Mouse (Mus musculus) neural tube, embryonic 13.5 days (tissue): Measurements from ENCODE around the gene Asb6. TPM values are rescaled to one million over a fixed set of nuclear protein-coding genes. Genes with fewer than 3 reads are reported as not detected.
A peak's percentile ranks its signal among the peaks of the same experiment; 100 is the strongest.

Experiments
- ATAC-seq: fragments of 200-750 bp; cut with Nextera tagmentation; 2 replicates; pipeline ENCODE4 v1.8.0; 2017; ENCODE audit warnings: low read depth, mild to moderate bottlenecking, moderate TSS enrichment, moderate library complexity
- H3K27ac ChIP-seq: fragments of 300-500 bp; sonication (generic); replicated peaks from 2 replicates; pipeline ENCODE4 v1.5.1; 2015; ENCODE audit warnings: moderate library complexity, mild to moderate bottlenecking, inconsistent platforms
- H3K27me3 ChIP-seq: fragments of 300-500 bp; sonication (generic); 2 replicates; pipeline ENCODE4 v1.6.1; 2015; ENCODE audit warnings: mild to moderate bottlenecking, inconsistent platforms
- H3K36me3 ChIP-seq: fragments of 300-500 bp; sonication (generic); 2 replicates; pipeline ENCODE4 v1.6.1; 2015; ENCODE audit warnings: mild to moderate bottlenecking, inconsistent platforms
- H3K4me1 ChIP-seq: fragments of 300-500 bp; sonication (generic); replicated peaks from 2 replicates; pipeline ENCODE4 v1.6.1; 2015; ENCODE audit warnings: inconsistent platforms
- H3K4me2 ChIP-seq: fragments of 300-500 bp; sonication (generic); 2 replicates; pipeline ENCODE4 v1.6.1; 2015; ENCODE audit warnings: inconsistent platforms, mild to moderate bottlenecking, moderate library complexity
- H3K4me3 ChIP-seq: fragments of 300-500 bp; sonication (generic); 2 replicates; pipeline ENCODE4 v1.5.1; 2015; ENCODE audit warnings: mild to moderate bottlenecking, inconsistent platforms
- H3K9ac ChIP-seq: fragments of 300-500 bp; sonication (generic); 2 replicates; pipeline ENCODE4 v1.6.1; 2015; ENCODE audit warnings: moderate library complexity, mild to moderate bottlenecking, inconsistent platforms
- H3K9me3 ChIP-seq: fragments of 300-500 bp; sonication (generic); 2 replicates; pipeline ENCODE4 v1.6.1; 2016; ENCODE audit warnings: inconsistent platforms
- WGBS: fragments of 180-500 bp; shearing (Covaris S2); methylation state at CpG from one replicate; pipeline ENCODE4 v1.1.7; 2015; 5-methylcytosine and 5-hydroxymethylcytosine counted together
- polyA plus RNA-seq: library from polyadenylated mRNA; unstranded; fragments of >200 nt; fragmentation: Nextera tagmentation; extraction: Ambion mirVana; gene quantifications from 2 replicates; pipeline ENCODE4 v1.2.1, GENCODE M21; 2015

Asb6 gene
- polyA plus RNA-seq, 1 experiment from 2014 or later, result 38.2 TPM

DNA sequence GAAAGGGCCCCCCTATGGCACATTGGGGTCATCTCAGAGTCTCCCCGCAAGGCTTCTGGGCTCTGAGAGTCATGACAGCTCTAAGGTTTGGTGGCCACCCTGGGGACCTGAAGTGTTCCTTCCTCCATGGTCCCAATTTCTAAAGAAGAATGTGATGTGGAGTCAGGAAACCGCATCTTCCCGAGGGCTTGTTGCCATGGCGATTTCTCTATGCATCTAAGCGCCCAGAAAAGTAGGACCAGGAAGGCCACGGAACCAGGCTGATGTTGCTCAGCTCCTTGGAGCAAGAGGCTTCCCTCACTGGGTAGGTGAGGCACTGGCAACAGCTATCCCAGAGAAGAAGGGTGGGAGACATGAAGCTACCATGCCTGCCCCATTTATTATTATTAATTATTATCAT, 26.9 kb upstream of the Asb6 start:
- Histone ChIP-seq H3K27me3 (peaks cover 6% of the 10 kb centered on the region; the same call in 1 of the 2 replicates), H3K36me3 (no peaks in the 10 kb centered on the region), H3K4me1 (peaks cover 12% of the 10 kb centered on the region), H3K4me2 (no peak overlapping the region), H3K9ac (no peak overlapping the region), H3K9me3 (no peaks in the 10 kb centered on the region), H3K4me3 (no peak overlapping the region), H3K27ac (no peak overlapping the region)
- 62% methylated on average over 6 of the region's 6 CpGs for WGBS
- no peak for ATAC-seq

GRCm38 (mm10) chr2:30852771-30853313, 22.7 kb upstream of the Asb6 start:
- H3K36me3 ChIP-seq, result no peaks in the 10 kb centered on the region
- no peak overlapping the region; the same call in 1 of the 2 replicates for H3K27ac ChIP-seq
- no peak for ATAC-seq
- no peak overlapping the region for H3K4me3 ChIP-seq
- H3K4me1 ChIP-seq, result peaks cover 16% of the 10 kb centered on the region
- no peaks in the 10 kb centered on the region for H3K9me3 ChIP-seq
- WGBS, result 32% methylated on average over 20 of the region's 20 CpGs
- peaks cover 13% of the 10 kb centered on the region for H3K27me3 ChIP-seq
- no peak overlapping the region for H3K4me2 ChIP-seq
- no peak overlapping the region for H3K9ac ChIP-seq

- no peak overlapping the region for H3K4me3 ChIP-seq
- WGBS, result 63% methylated on average over 6 of the region's 6 CpGs
- H3K27ac ChIP-seq, result no peak overlapping the region
- H3K27me3 ChIP-seq, result peaks cover 28% of the 10 kb centered on the region
- H3K9ac ChIP-seq, result no peak overlapping the region
- H3K36me3 ChIP-seq, result no peaks in the 10 kb centered on the region
- no peak for ATAC-seq
- no peak overlapping the region for H3K4me2 ChIP-seq
- no peaks in the 10 kb centered on the region for H3K9me3 ChIP-seq
- peaks cover 19% of the 10 kb centered on the region for H3K4me1 ChIP-seq
These were observed 20.4 kb upstream of the Asb6 start for GRCm38 (mm10) chr2:30850581-30850980.

- no peak overlapping the region for H3K27ac ChIP-seq
- 56% methylated on average over 8 of the region's 8 CpGs for WGBS
- H3K4me3 ChIP-seq, result no peak overlapping the region
- H3K9me3 ChIP-seq, result no peaks in the 10 kb centered on the region
- peaks cover 25% of the 10 kb centered on the region for H3K4me1 ChIP-seq
- no peak for ATAC-seq
- H3K36me3 ChIP-seq, result no peaks in the 10 kb centered on the region
- H3K9ac ChIP-seq, result no peak overlapping the region
- no peak overlapping the region for H3K4me2 ChIP-seq
- peaks cover 49% of the 10 kb centered on the region for H3K27me3 ChIP-seq
These were observed 18.1 kb upstream of the Asb6 start for GRCm38 (mm10) chr2:30848184-30848583.

DNA sequence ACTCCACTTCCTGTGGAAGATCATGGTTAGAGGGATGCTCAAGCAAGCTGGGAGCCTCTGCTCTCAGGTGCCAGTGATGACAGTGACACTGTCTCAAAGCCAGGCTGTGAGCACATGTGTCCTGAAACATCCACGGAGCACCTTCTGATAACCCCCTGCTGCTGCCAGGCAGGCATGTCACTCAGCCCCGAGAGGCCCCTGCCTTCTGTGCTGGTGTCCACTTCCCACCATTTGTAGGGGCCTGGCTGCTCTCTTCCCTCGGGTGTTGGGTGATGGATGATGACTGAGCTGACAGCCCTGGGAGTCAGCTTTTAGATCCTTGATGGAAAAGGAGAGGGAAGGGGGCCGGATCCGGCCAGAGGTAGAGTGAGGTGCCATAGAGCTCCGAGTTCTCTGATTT, 16.6 kb upstream of the Asb6 start:
- Histone ChIP-seq H3K27ac (no peak overlapping the region), H3K4me3 (no peak overlapping the region), H3K4me2 (no peak overlapping the region), H3K9ac (no peak overlapping the region), H3K4me1 (peaks cover 10% of the 10 kb centered on the region), H3K9me3 (no peaks in the 10 kb centered on the region), H3K36me3 (no peaks in the 10 kb centered on the region), H3K27me3 (peaks cover 62% of the 10 kb centered on the region)
- WGBS, result 28% methylated on average over 6 of the region's 6 CpGs
- no peak for ATAC-seq

DNA sequence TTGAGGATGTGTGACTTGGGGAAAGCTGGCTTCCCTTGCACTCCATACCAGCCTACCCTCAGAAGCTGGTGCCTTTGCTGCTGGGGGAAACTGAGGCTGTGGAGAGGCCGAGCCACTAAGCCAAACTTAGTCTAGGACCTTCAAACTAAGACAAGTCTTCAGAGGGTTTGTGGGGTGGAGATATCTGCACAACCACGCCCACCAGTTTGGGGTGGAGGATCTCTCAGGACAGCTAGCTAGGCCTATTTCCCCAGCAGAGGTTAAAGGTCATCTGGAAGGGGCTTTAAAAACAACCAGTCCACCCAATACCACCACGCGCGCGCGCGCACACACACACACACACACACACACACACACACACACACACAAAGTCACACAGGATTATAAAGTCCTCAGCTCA, 16.1 kb upstream of the Asb6 start:
- Histone ChIP-seq H3K27me3 (peaks cover 66% of the 10 kb centered on the region), H3K4me2 (peak overlapping the region; percentile 69), H3K9ac (no peak overlapping the region), H3K4me3 (peak overlapping the region; percentile 44), H3K4me1 (peaks cover 10% of the 10 kb centered on the region), H3K27ac (no peak overlapping the region), H3K36me3 (no peaks in the 10 kb centered on the region), H3K9me3 (no peaks in the 10 kb centered on the region)
- 75% methylated on average over 8 of the region's 8 CpGs for WGBS
- ATAC-seq, result no peak

GRCm38 (mm10) chr2:30845152-30846070, 15.3 kb upstream of the Asb6 start:
- Histone ChIP-seq H3K4me2 (peak overlapping the region; percentile 69), H3K27me3 (peaks cover 67% of the 10 kb centered on the region), H3K4me3 (peak overlapping the region; percentile 44), H3K4me1 (peaks cover 10% of the 10 kb centered on the region), H3K9me3 (no peaks in the 10 kb centered on the region), H3K9ac (peak overlapping the region; percentile 64), H3K36me3 (no peaks in the 10 kb centered on the region), H3K27ac (no peak overlapping the region)
- WGBS, result 1% methylated on average over 80 of the region's 80 CpGs
- ATAC-seq, result no peak

- H3K4me1 ChIP-seq, result peaks cover 10% of the 10 kb centered on the region
- no peak overlapping the region for H3K9ac ChIP-seq
- H3K9me3 ChIP-seq, result no peaks in the 10 kb centered on the region
- H3K4me2 ChIP-seq, result no peak overlapping the region
- peaks cover 71% of the 10 kb centered on the region for H3K27me3 ChIP-seq
- ATAC-seq, result no peak
- no peak overlapping the region for H3K4me3 ChIP-seq
- H3K27ac ChIP-seq, result no peak overlapping the region
- 67% methylated on average over 10 of the region's 10 CpGs for WGBS
- H3K36me3 ChIP-seq, result no peaks in the 10 kb centered on the region
These were observed 12.5 kb upstream of the Asb6 start for GRCm38 (mm10) chr2:30842615-30843014.

- Histone ChIP-seq H3K4me1 (peaks cover 26% of the 10 kb centered on the region), H3K27ac (0 out of 2 replicates have a peak overlapping the region, but pooled peaks have one; percentile 42), H3K27me3 (peaks cover 23% of the 10 kb centered on the region), H3K36me3 (no peaks in the 10 kb centered on the region), H3K4me3 (no peak overlapping the region), H3K4me2 (peak overlapping the region; percentile 29), H3K9me3 (no peaks in the 10 kb centered on the region), H3K9ac (peak overlapping the region; percentile 43; the same call in 1 of the 2 replicates)
- WGBS, result 5% methylated on average over 21 of the region's 21 CpGs
- ATAC-seq, result no peak
These were observed 6.3 kb upstream of the Asb6 start for GRCm38 (mm10) chr2:30836238-30836990.

DNA sequence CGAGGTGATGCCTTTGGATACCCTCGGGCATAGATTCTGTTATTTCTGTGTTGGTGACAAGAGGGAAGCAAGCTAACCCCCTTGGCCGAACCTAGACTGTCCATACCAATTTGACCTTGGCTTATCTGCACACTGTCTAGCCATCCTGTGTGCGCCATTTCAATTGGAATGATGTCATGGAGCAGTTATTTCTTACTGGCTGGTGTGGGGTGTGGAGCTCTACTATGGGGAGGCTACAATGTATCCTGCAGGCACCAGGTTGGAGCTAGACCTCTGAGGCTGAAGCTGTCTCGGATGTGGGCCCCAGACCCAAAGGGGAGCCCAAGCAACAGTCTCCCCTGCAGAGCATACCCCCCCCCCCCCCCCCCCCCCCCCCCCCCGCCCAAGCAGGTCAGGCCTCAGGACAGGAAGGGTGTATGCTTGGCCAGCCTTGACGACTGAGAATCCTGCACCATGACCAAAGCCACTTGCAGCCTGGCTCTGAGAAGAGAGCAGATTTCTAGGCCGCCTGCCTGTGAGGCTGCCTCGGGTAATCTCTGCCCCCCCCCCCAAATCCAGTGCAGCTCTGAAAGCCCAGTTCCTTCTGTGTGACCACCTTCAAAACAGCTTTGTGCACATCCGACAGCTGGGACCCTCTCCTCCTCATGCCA, 4.4 kb upstream of the Asb6 start, which contains the start of gene Prrx2:
TSS of gene Prrx2 (plus strand) at position 600 of the 650 bp plus-strand sequence.
- peaks cover 26% of the 10 kb centered on the region for H3K4me1 ChIP-seq
- no peak for ATAC-seq
- no peak within 1 kb of the TSS for H3K4me3 ChIP-seq
- H3K9ac ChIP-seq, result no peak within 1 kb of the TSS
- WGBS, result 66% methylated on average over 9 of the region's 10 CpGs
- peaks cover 15% of the 10 kb centered on the region; the same call in 1 of the 2 replicates for H3K27me3 ChIP-seq
- no peaks in the 10 kb centered on the region for H3K36me3 ChIP-seq
- peak within 1 kb of the TSS; percentile 49 for H3K27ac ChIP-seq
- H3K4me2 ChIP-seq, result no peak within 1 kb of the TSS
- no peaks in the 10 kb centered on the region for H3K9me3 ChIP-seq

- H3K27me3 ChIP-seq, result peaks cover 15% of the 10 kb centered on the region; the same call in 1 of the 2 replicates
- 63% methylated on average over 5 of the region's 5 CpGs for WGBS
- 0 out of 2 replicates have a peak overlapping the region, but pooled peaks have one; percentile 38 for H3K9ac ChIP-seq
- peaks cover 26% of the 10 kb centered on the region for H3K4me1 ChIP-seq
- no peak for ATAC-seq
- no peaks in the 10 kb centered on the region for H3K36me3 ChIP-seq
- peak overlapping the region; percentile 49 for H3K27ac ChIP-seq
- no peak overlapping the region for H3K4me2 ChIP-seq
- H3K4me3 ChIP-seq, result no peak overlapping the region
- H3K9me3 ChIP-seq, result no peaks in the 10 kb centered on the region
These were observed 3.5 kb upstream of the Asb6 start for GRCm38 (mm10) chr2:30833644-30834043.
